Mouse (Mus musculus): ENCODE results near the gene Acsl5.

DNA sequence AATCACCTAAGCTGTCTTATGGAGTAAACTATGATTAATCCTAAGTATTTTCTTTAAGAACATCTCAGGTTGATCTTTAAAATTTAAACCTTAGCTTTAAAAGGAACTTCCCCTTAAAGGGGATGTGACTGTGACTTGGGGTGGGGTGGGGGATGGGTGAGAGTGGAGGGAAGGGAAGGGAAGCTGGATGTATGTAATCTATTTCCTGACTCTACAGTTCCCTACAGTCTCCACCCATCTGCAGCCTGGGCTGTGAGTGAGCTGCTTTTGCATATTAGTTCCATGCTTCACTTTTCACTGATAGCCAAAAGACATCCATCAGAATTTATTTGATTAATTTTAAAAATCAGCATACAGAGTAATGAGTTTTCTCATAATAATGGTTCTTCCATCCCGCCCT is 47.6 kb downstream of the Acsl5 start:
- TF ChIP-seq CTCF (IDR thresholded peaks at IDR 0.05; ENCODE audit: insufficient read depth, low read depth, low read length) (no peak), POLR2A (IDR thresholded peaks at IDR 0.05; ENCODE audit: insufficient read depth, low read depth, low read length) (no peak)
